ENCODE assay signal across 23 mouse cellular contexts in genomic region chr6:12170722-12171121, GRCm38 (mm10).
DNase-seq lines count a peak whose midpoint lies in the region; ATAC-seq lines count a peak whose summit lies in the region.
"Had no signal": no experiment of that assay in that cellular context is flagged by ENCODE, and none has a peak within 500 bp of the region (broad histone marks: within the 10 kb centered on the region; RNA-seq: fewer than 3 reads in every experiment).

No protein-coding gene starts in this region.

- 87% methylated on average over 4 of the region's 4 CpGs for WGBS in forebrain, embryonic 14.5 days
- 89% methylated on average over 4 of the region's 4 CpGs for WGBS in forebrain, embryonic 10.5 days
- WGBS in lung, embryonic 15.5 days, result 74% methylated on average over 4 of the region's 4 CpGs
- 70% methylated on average over 4 of the region's 4 CpGs for WGBS in stomach, embryonic 16.5 days

- H3K27me3 ChIP-seq in forebrain, embryonic 14.5 days (replicated peaks; ENCODE audit: control insufficient read depth, insufficient read depth, low read length), result no peaks in the 10 kb centered on the region
- H3K27me3 ChIP-seq in forebrain, embryonic 10.5 days (ENCODE audit: poor library complexity, severe bottlenecking), result no peaks in the 10 kb centered on the region
- no peaks in the 10 kb centered on the region for H3K27me3 ChIP-seq in lung, embryonic 15.5 days
- no peaks in the 10 kb centered on the region for H3K27me3 ChIP-seq in stomach, embryonic 16.5 days (ENCODE audit: control insufficient read depth, insufficient read depth, low read length)
- H3K27me3 ChIP-seq: embryonic facial prominence, embryonic 12.5 days; embryonic facial prominence, embryonic 15.5 days; forebrain, embryonic 13.5 days; hindbrain, embryonic 12.5 days; hindbrain, embryonic 15.5 days had no signal

- H3K9ac ChIP-seq in forebrain, embryonic 14.5 days (ENCODE audit: low read length), result no peak overlapping the region
- no peak overlapping the region for H3K9ac ChIP-seq in lung, embryonic 15.5 days
- H3K9ac ChIP-seq in stomach, embryonic 16.5 days (ENCODE audit: low read length), result no peak overlapping the region
- H3K9ac ChIP-seq: embryonic facial prominence, embryonic 12.5 days; embryonic facial prominence, embryonic 15.5 days; forebrain, embryonic 13.5 days; hindbrain, embryonic 12.5 days; hindbrain, embryonic 15.5 days had no signal

- peak; percentile 2 for DNase-seq in forebrain, embryonic 14.5 days (ENCODE audit: low spot score)
- DNase-seq in forebrain, embryonic 10.5 days (ENCODE audit: extremely low spot score, low spot score), result no peak
- no peak for DNase-seq in lung, postnatal 10 days
- DNase-seq in right cerebral cortex, postnatal 25 days, result no peak
- DNase-seq in spleen, postnatal 14 days (ENCODE audit: low spot score in 2 of 2), result no peak
- DNase-seq: adrenal gland, adult 8-10 months; adrenal gland, postnatal 25 days; cerebellum, adult 11 months; cerebellum, adult 2 months; cerebellum, adult 9-11 months; cerebellum, postnatal 25 days; gastrocnemius, adult 2 months; gastrocnemius, postnatal 14 days; heart, adult 11 months had no signal

- no peak overlapping the region for H3K27ac ChIP-seq in forebrain, embryonic 14.5 days (ENCODE audit: low read depth, low read length)
- no peak overlapping the region for H3K27ac ChIP-seq in forebrain, embryonic 10.5 days
- 0 out of 2 replicates have a peak overlapping the region, but pooled peaks have one; percentile 15 for H3K27ac ChIP-seq in lung, embryonic 15.5 days
- H3K27ac ChIP-seq in stomach, embryonic 16.5 days (ENCODE audit: low read length), result peak overlapping the region; percentile 51; the same call in 1 of the 2 replicates
- H3K27ac ChIP-seq: embryonic facial prominence, embryonic 12.5 days; embryonic facial prominence, embryonic 15.5 days; forebrain, embryonic 13.5 days; gastrocnemius, adult 2 months; hindbrain, embryonic 12.5 days; hindbrain, embryonic 15.5 days had no signal

- H3K36me3 ChIP-seq in forebrain, embryonic 14.5 days (ENCODE audit: control insufficient read depth, insufficient read depth, low read length), result no peaks in the 10 kb centered on the region
- no peaks in the 10 kb centered on the region for H3K36me3 ChIP-seq in forebrain, embryonic 10.5 days (replicated peaks)
- H3K36me3 ChIP-seq in lung, embryonic 15.5 days, result no peaks in the 10 kb centered on the region
- no peaks in the 10 kb centered on the region for H3K36me3 ChIP-seq in stomach, embryonic 16.5 days (ENCODE audit: control insufficient read depth, insufficient read depth, low read length)
- H3K36me3 ChIP-seq: embryonic facial prominence, embryonic 12.5 days; embryonic facial prominence, embryonic 15.5 days; hindbrain, embryonic 12.5 days; hindbrain, embryonic 15.5 days had no signal

- H3K4me1 ChIP-seq in forebrain, embryonic 14.5 days (ENCODE audit: control insufficient read depth, insufficient read depth, low read length), result no peaks in the 10 kb centered on the region
- H3K4me1 ChIP-seq in forebrain, embryonic 10.5 days, result no peaks in the 10 kb centered on the region
- H3K4me1 ChIP-seq in lung, embryonic 15.5 days, result no peaks in the 10 kb centered on the region
- no peaks in the 10 kb centered on the region for H3K4me1 ChIP-seq in stomach, embryonic 16.5 days (ENCODE audit: control insufficient read depth, insufficient read depth, low read length)
- H3K4me1 ChIP-seq: embryonic facial prominence, embryonic 12.5 days; embryonic facial prominence, embryonic 15.5 days; forebrain, embryonic 13.5 days; hindbrain, embryonic 12.5 days; hindbrain, embryonic 15.5 days had no signal

- no peak overlapping the region for H3K4me2 ChIP-seq in forebrain, embryonic 14.5 days (ENCODE audit: low read length)
- H3K4me2 ChIP-seq in lung, embryonic 15.5 days, result no peak overlapping the region
- H3K4me2 ChIP-seq in stomach, embryonic 16.5 days (ENCODE audit: low read depth, low read length), result no peak overlapping the region
- H3K4me2 ChIP-seq: embryonic facial prominence, embryonic 12.5 days; embryonic facial prominence, embryonic 15.5 days; forebrain, embryonic 13.5 days; heart, embryonic 11.5 days; hindbrain, embryonic 12.5 days; hindbrain, embryonic 15.5 days had no signal

- no peaks in the 10 kb centered on the region for H3K9me3 ChIP-seq in forebrain, embryonic 14.5 days (replicated peaks; ENCODE audit: control insufficient read depth, low read length)
- no peaks in the 10 kb centered on the region for H3K9me3 ChIP-seq in forebrain, embryonic 10.5 days
- H3K9me3 ChIP-seq in lung, embryonic 15.5 days, result no peaks in the 10 kb centered on the region
- H3K9me3 ChIP-seq in stomach, embryonic 16.5 days (replicated peaks; ENCODE audit: control insufficient read depth, low read length), result no peaks in the 10 kb centered on the region
- H3K9me3 ChIP-seq: embryonic facial prominence, embryonic 12.5 days; embryonic facial prominence, embryonic 15.5 days; hindbrain, embryonic 12.5 days; hindbrain, embryonic 15.5 days had no signal

- no peak overlapping the region for H3K4me3 ChIP-seq in forebrain, embryonic 14.5 days (ENCODE audit: low read depth, low read length)
- H3K4me3 ChIP-seq in forebrain, embryonic 10.5 days, result no peak overlapping the region
- no peak overlapping the region for H3K4me3 ChIP-seq in lung, embryonic 15.5 days
- H3K4me3 ChIP-seq in stomach, embryonic 16.5 days (replicated peaks; ENCODE audit: low read length), result no peak overlapping the region
- H3K4me3 ChIP-seq: embryonic facial prominence, embryonic 12.5 days; embryonic facial prominence, embryonic 15.5 days; forebrain, embryonic 13.5 days; gastrocnemius, adult 2 months; hindbrain, embryonic 12.5 days; hindbrain, embryonic 15.5 days had no signal

- ATAC-seq in forebrain, embryonic 14.5 days, result no peak
- no peak for ATAC-seq in lung, embryonic 15.5 days (ENCODE audit: borderline replicate concordance, extremely low read depth, low FRiP score, low TSS enrichment)
- ATAC-seq in stomach, embryonic 16.5 days (ENCODE audit: insufficient read depth, low FRiP score), result no peak
- ATAC-seq: activated CD4-positive, CD25-positive, alpha-beta regulatory T cell, adult 4 months; forebrain, embryonic 13.5 days had no signal

Comparison
In these comparisons a context has a peak if more than half of its experiments do, and no peak if none do; other contexts are left out.
1. H3K27ac ChIP-seq: peak in lung, embryonic 15.5 days (single experiment) and stomach, embryonic 16.5 days (single experiment); none in forebrain, embryonic 14.5 days (single experiment) and forebrain, embryonic 10.5 days (single experiment).